Mouse (Mus musculus): Measurements from ENCODE around the gene Gm20517. TPM values are rescaled to one million over a fixed set of nuclear protein-coding genes. Genes with fewer than 3 reads are reported as not detected.
"Not testable (repeated sequence)": the region's sequence is repeated elsewhere in the genome, so short reads cannot be mapped to it uniquely, and the experiment has no call there.

The Gm20517 gene
- polyA plus RNA-seq, 1 experiment from 2014 or later = 2.5 TPM

- Histone ChIP-seq H3K36me3 (peaks cover 10% of the 10 kb centered on the region), H3K9ac (no peak overlapping the region), H3K4me1 (peaks cover 20% of the 10 kb centered on the region), H3K27me3 (no peaks in the 10 kb centered on the region), H3K4me3 (no peak overlapping the region), H3K4me2 (replicated peaks) (no peak overlapping the region), H3K9me3 (replicated peaks) (no peaks in the 10 kb centered on the region), H3K27ac (no peak overlapping the region)
- ATAC-seq (ENCODE audit: low FRiP score) = no peak
- 79% methylated on average over 7 of the region's 7 CpGs for WGBS
Measured at GRCm38 (mm10) chr17:47633999-47634770, 22.8 kb downstream of the Gm20517 start.

GRCm38 (mm10) chr17:47642992-47643391 is 31.6 kb downstream of the Gm20517 start:
- ATAC-seq (ENCODE audit: low FRiP score) = no peak
- Histone ChIP-seq H3K36me3 (no peaks in the 10 kb centered on the region), H3K4me1 (no peaks in the 10 kb centered on the region), H3K4me3 (no peak overlapping the region), H3K27me3 (no peaks in the 10 kb centered on the region), H3K4me2 (replicated peaks) (no peak overlapping the region), H3K9me3 (replicated peaks) (no peaks in the 10 kb centered on the region), H3K27ac (no peak overlapping the region), H3K9ac (no peak overlapping the region)
- WGBS = 91% methylated on average over 2 of the region's 2 CpGs

GRCm38 (mm10) chr17:47646683-47647082 is 35.3 kb downstream of the Gm20517 start:
- no peak for ATAC-seq (ENCODE audit: low FRiP score)
- Histone ChIP-seq H3K9me3 (replicated peaks) (no peaks in the 10 kb centered on the region), H3K27ac (no peak overlapping the region), H3K4me2 (replicated peaks) (no peak overlapping the region), H3K36me3 (no peaks in the 10 kb centered on the region), H3K4me1 (peaks cover 3% of the 10 kb centered on the region; the same call in 1 of the 2 replicates), H3K4me3 (no peak overlapping the region), H3K9ac (no peak overlapping the region), H3K27me3 (no peaks in the 10 kb centered on the region)
- 80% methylated on average over 1 of the region's 1 CpGs for WGBS

- H3K4me2 ChIP-seq (replicated peaks) = no peak overlapping the region
- H3K27me3 ChIP-seq = no peaks in the 10 kb centered on the region
- H3K4me1 ChIP-seq = peaks cover 3% of the 10 kb centered on the region; the same call in 1 of the 2 replicates
- peaks cover 5% of the 10 kb centered on the region for H3K36me3 ChIP-seq
- 50% methylated on average over 4 of the region's 4 CpGs for WGBS
- H3K9ac ChIP-seq = no peak overlapping the region
- no peaks in the 10 kb centered on the region for H3K9me3 ChIP-seq (replicated peaks)
- no peak for ATAC-seq (ENCODE audit: low FRiP score)
- H3K4me3 ChIP-seq = no peak overlapping the region
- no peak overlapping the region for H3K27ac ChIP-seq
Measured at GRCm38 (mm10) chr17:47648966-47649365, 37.6 kb downstream of the Gm20517 start.

- Histone ChIP-seq H3K27me3 (no peaks in the 10 kb centered on the region), H3K4me3 (no peak overlapping the region), H3K9me3 (replicated peaks) (no peaks in the 10 kb centered on the region), H3K27ac (no peak overlapping the region), H3K9ac (no peak overlapping the region), H3K36me3 (peaks cover 10% of the 10 kb centered on the region), H3K4me1 (peaks cover 3% of the 10 kb centered on the region; the same call in 1 of the 2 replicates), H3K4me2 (replicated peaks) (no peak overlapping the region)
- 59% methylated on average over 2 of the region's 2 CpGs for WGBS
- no peak for ATAC-seq (ENCODE audit: low FRiP score)
Measured at GRCm38 (mm10) chr17:47651953-47652352, 40.6 kb downstream of the Gm20517 start.

- H3K4me1 ChIP-seq; H3K27ac ChIP-seq; H3K27me3 ChIP-seq; ATAC-seq (ENCODE audit: low FRiP score); H3K4me2 ChIP-seq (replicated peaks); H3K4me3 ChIP-seq; H3K9me3 ChIP-seq (replicated peaks); H3K9ac ChIP-seq: not testable (repeated sequence)
- H3K36me3 ChIP-seq = peaks cover 11% of the 10 kb centered on the region
- 96% methylated on average over 8 of the region's 8 CpGs for WGBS
Measured at GRCm38 (mm10) chr17:47654346-47654745, 43.0 kb downstream of the Gm20517 start.

GRCm38 (mm10) chr17:47655697-47656096 is 44.3 kb downstream of the Gm20517 start:
- WGBS = 70% methylated on average over 5 of the region's 5 CpGs
- Histone ChIP-seq H3K36me3 (peaks cover 17% of the 10 kb centered on the region), H3K4me3 (no peak overlapping the region), H3K4me2 (replicated peaks) (no peak overlapping the region), H3K27ac (no peak overlapping the region), H3K27me3 (no peaks in the 10 kb centered on the region), H3K9me3 (replicated peaks) (no peaks in the 10 kb centered on the region), H3K4me1 (0 out of 2 replicates have a peak, but pooled peaks cover 3% of the 10 kb centered on the region), H3K9ac (no peak overlapping the region)
- ATAC-seq (ENCODE audit: low FRiP score) = no peak

- no peaks in the 10 kb centered on the region for H3K9me3 ChIP-seq (replicated peaks)
- no peak for ATAC-seq (ENCODE audit: low FRiP score)
- no peaks in the 10 kb centered on the region for H3K27me3 ChIP-seq
- H3K4me1 ChIP-seq = no peaks in the 10 kb centered on the region
- peaks cover 17% of the 10 kb centered on the region for H3K36me3 ChIP-seq
- no peak overlapping the region for H3K27ac ChIP-seq
- no peak overlapping the region for H3K4me2 ChIP-seq (replicated peaks)
- no peak overlapping the region for H3K4me3 ChIP-seq
- H3K9ac ChIP-seq = no peak overlapping the region
- WGBS = 84% methylated on average over 4 of the region's 4 CpGs
Measured at GRCm38 (mm10) chr17:47657901-47658300, 46.5 kb downstream of the Gm20517 start.

- H3K4me1 ChIP-seq = peaks cover 6% of the 10 kb centered on the region; the same call in 1 of the 2 replicates
- WGBS = 89% methylated on average over 3 of the region's 3 CpGs
- peaks cover 13% of the 10 kb centered on the region for H3K36me3 ChIP-seq
- no peaks in the 10 kb centered on the region for H3K9me3 ChIP-seq (replicated peaks)
- no peak for ATAC-seq (ENCODE audit: low FRiP score)
- no peak overlapping the region for H3K4me2 ChIP-seq (replicated peaks)
- no peak overlapping the region for H3K27ac ChIP-seq
- no peak overlapping the region for H3K4me3 ChIP-seq
- H3K27me3 ChIP-seq = no peaks in the 10 kb centered on the region
- no peak overlapping the region for H3K9ac ChIP-seq
Measured at GRCm38 (mm10) chr17:47658741-47659243, 47.4 kb downstream of the Gm20517 start.

- Histone ChIP-seq H3K27me3 (no peaks in the 10 kb centered on the region), H3K9ac (no peak overlapping the region), H3K4me2 (replicated peaks) (no peak overlapping the region), H3K9me3 (replicated peaks) (no peaks in the 10 kb centered on the region), H3K36me3 (peaks cover 7% of the 10 kb centered on the region), H3K4me1 (peaks cover 6% of the 10 kb centered on the region; the same call in 1 of the 2 replicates), H3K27ac (peak overlapping the region; percentile 26; the same call in 1 of the 2 replicates), H3K4me3 (no peak overlapping the region)
- peak; percentile 40; the same call in 1 of the 2 replicates for ATAC-seq (ENCODE audit: low FRiP score)
- 30% methylated on average over 9 of the region's 9 CpGs for WGBS
Measured at GRCm38 (mm10) chr17:47663009-47663713, 51.8 kb downstream of the Gm20517 start.

GRCm38 (mm10) chr17:47664474-47664873 is 53.1 kb downstream of the Gm20517 start:
- no peak for ATAC-seq (ENCODE audit: low FRiP score)
- Histone ChIP-seq H3K27me3 (no peaks in the 10 kb centered on the region), H3K4me2 (replicated peaks) (no peak overlapping the region), H3K27ac (no peak overlapping the region), H3K36me3 (peaks cover 5% of the 10 kb centered on the region), H3K9ac (no peak overlapping the region), H3K4me3 (no peak overlapping the region), H3K9me3 (replicated peaks) (no peaks in the 10 kb centered on the region), H3K4me1 (peaks cover 6% of the 10 kb centered on the region; the same call in 1 of the 2 replicates)
- 83% methylated on average over 7 of the region's 7 CpGs for WGBS

- H3K27ac ChIP-seq = no peak overlapping the region
- no peaks in the 10 kb centered on the region for H3K36me3 ChIP-seq
- peaks cover 18% of the 10 kb centered on the region for H3K4me1 ChIP-seq
- no peak overlapping the region for H3K4me3 ChIP-seq
- H3K9me3 ChIP-seq (replicated peaks) = no peaks in the 10 kb centered on the region
- H3K4me2 ChIP-seq (replicated peaks) = no peak overlapping the region
- ATAC-seq (ENCODE audit: low FRiP score) = no peak
- no peak overlapping the region for H3K9ac ChIP-seq
- H3K27me3 ChIP-seq = peaks cover 27% of the 10 kb centered on the region
- WGBS = 67% methylated on average over 4 of the region's 4 CpGs
Measured at GRCm38 (mm10) chr17:47669166-47669565, 57.8 kb downstream of the Gm20517 start.
